Mouse (Mus musculus): ENCODE results near the gene Ptpra.

DNA sequence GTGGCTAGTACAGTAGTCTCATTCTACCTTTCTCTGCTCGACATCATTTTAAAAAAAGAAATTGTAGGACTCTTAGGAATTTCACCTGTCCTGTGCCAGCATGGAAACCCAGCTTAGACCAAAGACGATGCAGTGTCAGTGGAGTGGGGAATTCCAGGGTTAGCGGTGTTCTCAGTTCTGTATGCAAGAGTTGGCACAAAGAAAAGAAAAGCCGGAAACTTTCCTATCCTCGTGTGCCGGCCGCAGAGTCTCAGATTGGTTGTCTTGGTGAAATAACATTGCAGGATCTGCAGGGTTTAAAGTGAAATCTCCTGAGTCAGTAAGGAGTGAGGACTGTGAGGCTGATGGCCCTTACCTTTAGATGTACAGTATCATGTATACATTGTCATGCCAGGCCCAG, 79.8 kb downstream of the Ptpra start:
- TF ChIP-seq CTCF (IDR thresholded peaks at IDR 0.05; ENCODE audit: extremely low read depth, insufficient read depth, insufficient read length, insufficient replicate concordance) (no peak), POLR2A (IDR thresholded peaks at IDR 0.05; ENCODE audit: low read depth, low read length) (no peak)

Measured in spleen, adult 2 months (tissue).